Mouse (Mus musculus): ENCODE measurements at regions not wholly inside any gene's neighbourhood (a gene's known extent, or its start where the extent isn't known, plus 50 kb on each side); places are given as distances from the start of the nearest gene placed in this dataset.

DNA sequence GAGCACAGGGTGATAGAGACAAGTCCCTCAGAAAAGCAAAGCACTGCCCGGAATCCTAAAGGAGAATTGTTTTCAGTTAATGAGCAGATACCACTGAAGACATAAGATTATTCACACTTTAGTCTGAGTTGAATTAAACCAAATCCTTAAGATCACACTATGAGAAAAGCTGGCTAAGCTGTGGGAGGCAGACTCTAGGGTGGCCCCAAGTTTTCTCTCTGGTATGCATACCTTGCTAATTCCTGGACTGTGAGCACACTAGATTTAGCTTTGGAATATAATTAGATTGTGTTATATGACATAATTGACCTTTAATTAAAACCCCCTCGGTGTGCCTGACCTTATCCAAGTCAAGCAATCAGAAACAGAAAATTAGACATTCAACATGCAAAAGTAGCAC, 247.3 kb downstream of the Akain1 start:
- no peaks in the 10 kb centered on the region for H3K4me1 ChIP-seq (ENCODE audit: control insufficient read depth in 1 of 2, insufficient read depth in 2 of 2)
- H3K4me3 ChIP-seq (replicated peaks in 1 of 3; ENCODE audit: low read depth in 2 of 3, low read length in 2 of 3, poor library complexity in 1 of 3), result no peak overlapping the region
- no peak overlapping the region for H3K4me2 ChIP-seq (ENCODE audit: insufficient read depth, low read depth, poor library complexity, severe bottlenecking)
- no peak overlapping the region for H3K9ac ChIP-seq (ENCODE audit: insufficient read depth, low read depth)
- no peaks in the 10 kb centered on the region for H3K79me2 ChIP-seq (replicated peaks; ENCODE audit: control insufficient read depth, extremely low read depth, insufficient read depth, poor library complexity, severe bottlenecking)
- no peaks in the 10 kb centered on the region for H3K27me3 ChIP-seq (replicated peaks)
- peaks cover 27% of the 10 kb centered on the region for H3K9me3 ChIP-seq (replicated peaks; ENCODE audit: low read length)
- DNase-seq (ENCODE audit: extremely low read depth), result no peak
- H3K36me3 ChIP-seq (replicated peaks in 1 of 2; ENCODE audit: control insufficient read depth in 1 of 2, insufficient read depth in 1 of 2, low read length in 1 of 2), result no peaks in the 10 kb centered on the region
- TF ChIP-seq MXI1 (IDR thresholded peaks at IDR 0.05; ENCODE audit: low read depth, low read length) (no peak), RCOR1 (conservative IDR thresholded peaks at IDR 0.05; ENCODE audit: low read depth, low read length) (no peak), GABPA (IDR thresholded peaks at IDR 0.05; ENCODE audit: insufficient replicate concordance, low read depth, low read length) (no peak), SMC3 (IDR thresholded peaks at IDR 0.05; ENCODE audit: low read depth, low read length) (no peak), MAX (IDR thresholded peaks at IDR 0.05; ENCODE audit: low read length) (no peak), MYC (IDR thresholded peaks at IDR 0.05; ENCODE audit: low read depth, low read length) (no peak), ZMIZ1 (IDR thresholded peaks at IDR 0.05; ENCODE audit: low read depth, low read length) (no peak), POLR2A (IDR thresholded peaks at IDR 0.05; ENCODE audit: low read depth, low read length) (no peak), ELF1 (IDR thresholded peaks at IDR 0.05; ENCODE audit: low read depth, low read length) (no peak)
- in situ Hi-C loops (cut with MboI; ENCODE audit: low pct_ligation_motif_present, low pct_unique_long_range_greater_than_20kb, low sequenced_read_pairs) (no loop called here), dilution Hi-C loops (cut with MboI; ENCODE audit: extremely low pct_ligation_motif_present, extremely low pct_unique_long_range_greater_than_20kb, low sequenced_read_pairs) (no loop called here)
- H3K27ac ChIP-seq (ENCODE audit: insufficient read depth, low read depth), result no peak overlapping the region

DNA sequence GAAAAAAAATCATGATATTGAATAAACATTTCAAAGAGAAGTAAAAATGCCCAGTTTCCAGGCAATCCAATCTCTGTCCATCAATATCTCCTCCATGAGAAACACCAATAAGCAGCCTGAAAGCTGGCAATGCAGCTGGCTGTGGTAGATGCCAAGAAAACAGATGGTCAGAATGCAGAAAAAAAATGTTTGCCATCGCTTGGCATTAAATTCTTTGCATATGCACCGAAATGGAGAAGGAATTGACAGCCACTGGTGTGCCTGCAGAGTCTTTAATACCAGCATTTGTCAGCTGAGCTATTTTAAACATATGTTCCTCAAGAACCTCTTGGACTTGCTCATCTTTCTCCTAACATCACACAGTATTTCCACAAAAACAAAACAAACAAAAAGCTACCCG, 256.2 kb downstream of the Akain1 start:
- no peak for DNase-seq (ENCODE audit: extremely low read depth)
- no peaks in the 10 kb centered on the region for H3K4me1 ChIP-seq (ENCODE audit: control insufficient read depth in 1 of 2, insufficient read depth in 2 of 2)
- dilution Hi-C loops (cut with MboI; ENCODE audit: extremely low pct_ligation_motif_present, extremely low pct_unique_long_range_greater_than_20kb, low sequenced_read_pairs) (no loop called here), in situ Hi-C loops (cut with MboI; ENCODE audit: low pct_ligation_motif_present, low pct_unique_long_range_greater_than_20kb, low sequenced_read_pairs) (no loop called here)
- no peaks in the 10 kb centered on the region for H3K36me3 ChIP-seq (replicated peaks in 1 of 2; ENCODE audit: control insufficient read depth in 1 of 2, insufficient read depth in 1 of 2, low read length in 1 of 2)
- no peak overlapping the region for H3K9ac ChIP-seq (ENCODE audit: insufficient read depth, low read depth)
- no peak overlapping the region for H3K4me3 ChIP-seq (replicated peaks in 1 of 3; ENCODE audit: low read depth in 2 of 3, low read length in 2 of 3, poor library complexity in 1 of 3)
- H3K4me2 ChIP-seq (ENCODE audit: insufficient read depth, low read depth, poor library complexity, severe bottlenecking), result no peak overlapping the region
- no peak overlapping the region for H3K27ac ChIP-seq (ENCODE audit: insufficient read depth, low read depth)
- peaks cover 19% of the 10 kb centered on the region for H3K9me3 ChIP-seq (replicated peaks; ENCODE audit: low read length)
- no peaks in the 10 kb centered on the region for H3K27me3 ChIP-seq (replicated peaks)
- no peaks in the 10 kb centered on the region for H3K79me2 ChIP-seq (replicated peaks; ENCODE audit: control insufficient read depth, extremely low read depth, insufficient read depth, poor library complexity, severe bottlenecking)
- TF ChIP-seq MEF2A (IDR thresholded peaks at IDR 0.05; ENCODE audit: borderline replicate concordance, low read depth, low read length), result no peak
- TF ChIP-seq TCF12 (IDR thresholded peaks at IDR 0.05; ENCODE audit: low read depth, low read length), result no peak
- no peak for TF ChIP-seq NRF1 (IDR thresholded peaks at IDR 0.05; ENCODE audit: low read depth, low read length)
- no peak for TF ChIP-seq PAX5 (IDR thresholded peaks at IDR 0.05; ENCODE audit: low read length)
- no peak for TF ChIP-seq POLR2A (IDR thresholded peaks at IDR 0.05; ENCODE audit: low read depth, low read length)
- no peak for TF ChIP-seq E2F4 (IDR thresholded peaks at IDR 0.05; ENCODE audit: insufficient replicate concordance, low read depth, low read length)
- no peak for TF ChIP-seq ZKSCAN1 (IDR thresholded peaks at IDR 0.05; ENCODE audit: borderline replicate concordance, low read depth, low read length)
- TF ChIP-seq MYC (IDR thresholded peaks at IDR 0.05; ENCODE audit: low read depth, low read length), result no peak
- TF ChIP-seq CHD1 (IDR thresholded peaks at IDR 0.05; ENCODE audit: low read depth, low read length), result no peak
- no peak for TF ChIP-seq MXI1 (IDR thresholded peaks at IDR 0.05; ENCODE audit: low read depth, low read length)
- TF ChIP-seq MAX (IDR thresholded peaks at IDR 0.05; ENCODE audit: low read length), result no peak
- TF ChIP-seq ZC3H11A (IDR thresholded peaks at IDR 0.05; ENCODE audit: low read depth, low read length), result no peak
- no peak for TF ChIP-seq ZNF384 (IDR thresholded peaks at IDR 0.05; ENCODE audit: low read depth, low read length)

All from CH12.LX (cell line).